Mouse (Mus musculus) adrenal gland, postnatal 4 days (tissue): ENCODE measurements around the gene Nr1h5. TPM values are rescaled to one million over a fixed set of nuclear protein-coding genes. Genes with fewer than 3 reads are reported as not detected.

ENCODE experiments used
- DNase-seq, 2 experiments: peaks; one replicate each; pipeline ENCODE4 v3.0.0; 2021 to 2022; ENCODE audit warnings: low spot score in 2 of 2, mixed read lengths in 2 of 2
- long read RNA-seq, 2 experiments: library from polyadenylated mRNA; stranded (forward); transcript quantifications; one replicate each; pipeline ENCODE4 v2.0.0; 2021
- total RNA-seq, 2 experiments: library from RNA; stranded (reverse); gene quantifications; 2 replicates each; pipeline ENCODE4 v1.2.3; 2021

Nr1h5 gene
- total RNA-seq = under 1 TPM in 1 of 2 experiments, not detected in 1; 0.48 TPM
- long read RNA-seq, experiment 1 = 0 reads
- long read RNA-seq, experiment 2 = 0 reads

DNA sequence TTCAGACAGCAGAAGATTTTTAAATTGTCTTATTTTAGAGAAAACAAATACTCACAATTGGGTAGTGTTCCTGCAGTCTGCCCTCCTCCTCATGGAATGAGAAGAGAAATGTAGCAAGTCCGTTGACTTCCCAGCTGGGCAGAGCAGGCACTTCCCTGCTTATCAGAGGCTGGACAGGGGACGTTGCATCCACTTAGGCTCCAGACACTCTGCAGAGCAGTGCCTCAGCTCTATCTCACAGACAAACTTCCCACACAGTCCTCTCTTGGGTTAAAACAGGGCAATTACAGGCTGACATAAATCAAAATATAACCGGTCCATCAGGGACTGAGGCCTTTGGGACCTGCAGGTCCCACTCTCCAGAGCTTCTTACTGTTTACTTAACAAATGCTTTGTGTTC lies at the start of gene Nr1h5:
Gene Nr1h5 (minus strand): TSS at position 101 of the 400 bp plus-strand sequence.
- DNase-seq = no peak

DNA sequence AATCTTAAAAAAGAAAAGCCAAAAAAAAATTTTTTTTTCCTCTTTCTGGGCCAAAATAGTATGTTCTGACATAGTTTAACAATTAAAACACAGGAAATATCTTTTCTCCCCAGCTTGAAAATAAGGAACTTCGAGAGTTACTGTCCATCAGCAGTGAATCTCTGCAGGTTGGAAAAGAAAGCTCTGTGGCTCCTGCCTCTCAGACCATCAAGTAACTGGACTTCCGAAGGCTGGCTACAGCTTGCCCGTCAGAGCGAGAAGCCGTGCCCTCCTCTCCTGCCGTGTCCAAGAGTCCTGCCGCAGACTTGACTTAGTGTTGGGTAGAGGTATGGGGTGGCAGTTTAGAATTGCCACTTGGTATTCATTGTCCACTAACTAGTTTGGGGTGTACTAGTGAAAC lies 37.7 kb upstream of the Nr1h5 start:
- DNase-seq = no peak

DNA sequence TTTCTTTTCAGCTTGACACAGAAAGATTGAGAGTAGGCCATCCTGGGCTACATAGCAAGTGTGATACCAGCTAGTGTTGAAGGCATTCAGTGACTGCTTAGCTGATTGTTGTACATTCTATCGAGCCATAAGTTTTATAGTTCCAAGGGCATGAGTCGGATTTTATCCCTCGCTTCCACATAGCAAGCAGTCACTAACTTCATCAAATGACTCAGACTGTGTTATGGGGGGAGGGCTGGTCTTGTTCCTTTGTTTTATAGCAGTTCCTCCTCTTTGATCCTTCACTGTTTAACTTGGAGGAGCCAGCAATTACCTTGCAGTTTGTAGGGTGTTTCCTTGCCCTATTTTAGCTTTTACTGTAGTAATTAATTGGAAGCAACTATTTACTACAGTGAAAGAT lies 33.7 kb upstream of the Nr1h5 start:
- DNase-seq = no peak

DNA sequence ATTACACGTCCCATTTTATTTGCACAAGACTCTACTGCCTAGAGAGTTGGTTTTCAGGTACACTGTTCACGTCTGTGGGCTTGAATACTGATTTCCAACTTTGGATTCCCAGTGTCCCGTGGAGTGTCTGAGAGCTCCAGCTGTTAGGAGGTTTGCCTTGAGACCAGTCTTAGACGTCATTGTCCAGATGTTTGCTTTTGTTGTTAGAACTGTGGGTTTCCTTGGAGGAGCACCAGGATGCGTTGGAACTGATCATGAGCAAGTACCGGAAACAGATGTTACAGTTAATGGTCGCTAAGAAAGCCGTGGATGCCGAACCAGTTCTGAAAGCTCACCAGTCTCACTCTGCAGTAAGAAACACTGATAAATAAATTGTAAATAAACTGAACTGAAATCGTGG lies 33.1 kb upstream of the Nr1h5 start:
- DNase-seq = no peak

DNA sequence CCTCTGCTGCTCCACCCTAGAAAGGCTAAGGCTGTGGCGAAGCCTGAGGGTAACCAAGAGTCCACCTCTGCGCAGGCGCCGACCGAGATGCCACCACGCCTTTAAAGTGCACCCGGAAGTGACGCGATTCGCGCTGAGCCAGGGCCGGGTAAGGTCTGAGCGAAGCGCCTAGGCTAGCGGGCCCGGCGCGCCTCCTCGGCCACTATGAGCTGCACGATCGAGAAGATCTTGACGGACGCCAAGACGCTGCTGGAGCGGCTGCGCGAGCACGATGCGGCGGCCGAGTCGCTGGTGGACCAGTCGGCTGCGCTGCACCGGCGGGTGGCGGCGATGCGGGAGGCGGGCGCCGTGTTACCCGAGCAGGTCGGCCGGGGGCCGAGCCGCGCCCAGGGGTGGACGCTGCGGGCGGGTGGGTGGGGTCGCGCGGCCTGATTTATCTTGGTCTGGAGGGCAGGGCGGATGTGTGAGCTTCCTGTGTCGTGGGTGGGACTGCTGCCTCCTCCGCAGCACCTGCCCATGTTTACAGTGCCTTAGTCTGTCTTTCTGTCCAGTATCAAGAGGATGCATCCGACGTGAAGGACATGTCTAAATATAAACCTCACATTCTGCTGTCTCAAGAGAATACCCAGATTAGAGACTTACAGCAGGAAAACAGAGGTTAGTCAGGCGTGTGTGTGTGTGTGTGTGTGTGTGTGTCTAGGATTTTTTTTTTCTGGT lies 31.8 kb upstream of the Nr1h5 start, which contains the start of gene Sike1:
Gene Sike1 (plus strand): TSS at position 104 of the 717 bp plus-strand sequence.
- DNase-seq = peak; percentile 81 to 88

DNA sequence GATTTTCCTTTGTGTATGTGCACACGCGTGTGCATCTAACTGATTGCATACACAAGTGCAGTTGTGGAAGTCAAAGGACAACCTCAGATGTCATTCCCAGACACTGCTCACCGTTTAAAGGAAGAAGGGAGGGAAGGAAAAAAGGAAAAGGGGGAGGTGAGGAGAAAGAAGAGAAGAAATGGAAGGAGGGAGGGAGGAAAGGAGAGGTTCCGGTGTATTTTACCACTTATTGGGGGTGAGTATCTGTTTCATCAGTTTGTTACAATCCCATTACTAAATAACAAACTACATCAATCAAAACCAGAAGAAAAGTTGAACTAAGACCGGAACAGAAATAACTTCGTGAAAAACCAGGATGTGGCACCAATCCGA lies 31.3 kb upstream of the Nr1h5 start:
- no peak for DNase-seq

DNA sequence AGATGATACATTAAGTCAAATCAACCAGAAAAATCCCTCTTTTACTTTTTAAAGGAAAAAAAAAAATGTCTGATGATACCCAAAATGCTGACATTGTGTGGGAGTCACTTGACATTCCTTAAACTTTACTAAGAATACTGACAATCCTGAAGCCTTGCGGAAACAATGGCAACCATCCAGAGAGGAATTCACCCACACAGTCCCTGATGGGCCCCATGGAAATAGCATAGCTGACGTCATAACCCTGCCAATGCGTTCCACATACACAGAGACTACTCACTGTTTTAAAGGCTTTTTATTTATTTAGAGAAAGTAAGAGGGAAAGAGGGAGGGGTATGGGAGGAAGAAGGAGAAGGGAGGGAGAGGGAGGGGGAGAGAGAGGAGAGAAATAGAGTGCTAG lies 29.0 kb upstream of the Nr1h5 start:
- no peak for DNase-seq

DNA sequence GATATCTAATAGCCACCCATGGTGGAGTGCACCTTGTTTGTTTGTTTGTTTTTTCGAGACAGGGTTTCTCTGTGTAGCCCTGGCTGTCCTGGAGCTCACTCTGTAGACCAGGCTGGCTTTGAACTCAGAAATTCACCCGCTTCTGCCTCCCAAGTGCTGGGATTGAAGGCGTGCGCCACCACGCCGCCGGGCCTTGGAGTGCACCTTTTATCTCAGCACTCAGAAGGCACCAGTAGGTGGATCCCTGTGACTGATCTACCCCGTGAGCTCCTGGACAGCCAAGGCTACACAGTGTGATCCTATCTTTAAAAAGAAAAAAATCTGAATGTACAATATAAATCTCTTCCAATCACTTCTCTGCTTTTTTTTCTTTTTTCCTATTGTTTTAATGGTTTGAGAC lies 27.1 kb upstream of the Nr1h5 start:
- DNase-seq = no peak

DNA sequence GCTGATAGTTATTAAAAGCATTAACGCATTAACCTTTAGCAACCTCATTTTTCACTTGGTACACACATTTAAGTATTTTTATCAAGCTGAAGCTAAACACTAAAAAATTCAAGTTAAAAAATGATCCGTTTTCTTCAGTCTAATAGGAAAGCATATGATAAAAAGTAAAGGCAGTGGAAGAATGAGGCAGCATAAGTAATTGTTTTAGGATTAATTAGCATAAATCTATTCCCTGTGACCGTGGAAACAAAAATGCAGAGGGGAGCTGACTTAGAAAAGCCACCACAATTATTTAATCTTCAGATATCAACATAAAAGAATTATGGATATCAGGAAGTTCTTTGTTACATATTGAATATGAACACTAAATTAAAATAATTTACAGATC lies 16.4 kb upstream of the Nr1h5 start:
- DNase-seq = no peak

DNA sequence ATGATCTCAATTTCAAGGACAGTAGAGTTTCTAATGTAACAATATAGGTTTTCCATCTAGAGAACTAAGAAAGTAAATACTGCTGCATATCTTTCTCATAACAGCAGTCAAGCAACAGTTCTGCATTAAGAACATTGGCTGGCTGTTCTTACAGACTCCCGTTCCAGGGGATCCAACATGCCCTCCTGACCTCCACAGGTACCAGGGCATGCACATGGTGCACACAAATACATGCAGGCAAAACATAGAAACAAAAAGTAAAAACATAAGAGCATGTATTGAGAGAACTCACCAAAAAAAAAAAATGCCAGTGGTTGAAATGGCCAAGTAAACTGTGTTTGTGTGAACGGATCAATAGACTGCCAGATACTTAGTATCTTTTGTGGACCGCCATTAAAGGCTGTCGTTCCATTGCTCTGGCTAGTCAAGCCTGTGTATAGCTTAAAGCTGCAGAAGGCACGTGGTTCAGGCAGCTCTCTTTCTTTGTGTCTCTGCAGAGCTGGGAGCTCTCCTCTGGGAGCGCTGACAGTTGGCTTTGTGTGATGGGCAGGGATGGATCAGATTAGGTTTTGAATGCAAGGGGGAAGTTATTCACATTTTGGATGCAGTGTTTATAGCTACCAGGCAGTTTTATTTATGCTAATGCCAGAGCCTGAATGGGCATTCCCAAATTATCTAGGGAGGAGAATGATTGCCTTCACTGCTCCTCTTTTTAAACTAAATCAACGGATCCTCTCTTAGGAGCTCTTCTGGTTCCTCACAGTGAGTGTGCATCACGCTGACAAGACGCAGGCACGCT lies 15.8 kb upstream of the Nr1h5 start:
- DNase-seq = no peak

DNA sequence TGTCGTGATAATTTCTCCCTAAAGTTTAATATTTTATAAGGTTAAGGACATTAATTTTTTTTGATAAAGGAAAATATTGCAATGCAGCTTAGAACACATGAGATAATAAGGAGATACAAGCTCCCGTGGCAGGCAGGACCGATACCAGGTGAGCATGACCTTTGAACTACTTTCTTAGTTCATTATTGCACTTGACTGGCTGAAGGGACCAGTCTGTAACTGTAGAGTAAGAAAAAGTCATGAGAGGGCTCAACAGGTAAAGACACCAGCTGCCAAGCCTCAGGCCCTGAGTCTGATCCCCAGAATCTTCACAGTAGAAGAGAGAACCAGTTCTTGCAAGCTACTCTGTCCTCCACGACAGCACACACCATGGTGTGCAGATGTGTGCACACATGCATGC lies 13.0 kb upstream of the Nr1h5 start:
- no peak for DNase-seq

DNA sequence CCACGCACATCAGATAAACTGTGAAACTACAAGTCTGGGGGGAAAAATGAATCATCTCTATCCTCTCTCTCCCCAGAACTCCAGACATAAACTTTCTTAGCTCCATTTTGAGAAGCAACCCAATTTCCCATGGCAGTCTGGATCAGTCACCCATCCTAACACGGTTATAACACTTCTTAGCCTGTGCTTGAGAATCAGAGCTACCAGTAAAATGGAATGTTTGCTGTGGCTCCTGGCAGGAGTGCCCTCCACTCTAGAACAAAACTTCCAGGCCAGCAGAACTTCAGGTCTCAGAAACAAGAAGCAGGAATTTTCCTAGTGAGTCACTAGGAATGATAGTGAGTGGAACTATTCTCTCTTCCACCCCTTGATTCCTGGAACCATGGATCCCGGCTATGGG lies 6.6 kb upstream of the Nr1h5 start:
- no peak for DNase-seq

DNA sequence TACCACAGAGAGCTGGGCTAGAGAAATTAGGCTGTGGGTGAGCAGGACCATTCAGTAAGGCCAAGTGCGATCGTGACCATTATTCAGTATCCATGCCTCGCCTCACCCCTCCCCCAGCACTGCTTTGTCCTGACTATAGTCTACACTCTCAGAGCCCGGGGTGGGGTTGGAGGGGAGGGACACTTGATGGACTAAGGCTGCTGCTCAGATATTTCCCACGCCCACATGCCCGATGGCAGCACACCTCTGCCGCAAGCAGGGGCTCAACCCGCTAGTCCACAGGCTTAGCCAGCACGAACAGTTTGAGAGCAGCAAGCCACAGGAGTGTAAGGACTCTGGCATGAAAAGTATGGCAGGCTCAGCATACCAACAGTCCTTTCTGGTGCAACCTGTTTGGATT lies 6.1 kb upstream of the Nr1h5 start:
- no peak for DNase-seq

DNA sequence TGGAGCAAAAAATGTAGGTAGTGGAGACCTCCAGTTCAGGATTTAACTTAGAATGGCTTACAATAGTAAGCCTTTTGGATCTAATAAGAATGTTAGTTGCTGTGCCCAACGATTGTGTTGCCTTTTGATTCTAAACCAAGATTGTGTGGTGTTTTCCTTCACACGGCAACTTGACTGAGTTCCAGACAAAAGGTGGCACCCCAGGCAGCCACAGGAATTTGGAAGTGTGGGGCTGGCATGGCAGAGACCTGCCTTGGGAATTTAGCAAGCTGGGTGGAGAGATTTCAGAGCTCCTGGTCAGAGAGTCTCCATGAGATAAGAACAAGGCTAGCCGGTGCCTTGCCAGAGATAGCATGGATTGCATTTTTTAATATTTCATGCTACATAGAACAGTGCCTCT lies 8.3 kb downstream of the Nr1h5 start:
- DNase-seq = no peak

DNA sequence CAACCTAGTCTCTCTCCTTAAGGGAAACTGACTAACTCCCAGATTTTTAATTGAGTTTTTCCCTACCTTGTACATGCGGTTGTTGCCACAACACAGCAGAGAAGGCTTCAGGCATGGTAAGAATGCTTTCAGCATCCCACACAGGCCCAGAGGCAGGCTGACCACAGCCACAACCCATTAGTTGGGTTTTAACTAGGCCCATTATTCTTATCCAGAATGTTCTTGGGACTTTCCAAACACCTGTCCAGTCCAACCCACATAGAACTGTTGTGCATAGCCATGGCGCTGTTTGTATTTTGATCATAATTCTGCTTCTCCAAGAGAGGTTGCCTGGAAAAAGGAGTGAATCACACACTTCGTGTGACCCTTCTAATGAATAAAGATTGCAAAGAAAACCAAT lies 8.8 kb downstream of the Nr1h5 start:
- DNase-seq = no peak

DNA sequence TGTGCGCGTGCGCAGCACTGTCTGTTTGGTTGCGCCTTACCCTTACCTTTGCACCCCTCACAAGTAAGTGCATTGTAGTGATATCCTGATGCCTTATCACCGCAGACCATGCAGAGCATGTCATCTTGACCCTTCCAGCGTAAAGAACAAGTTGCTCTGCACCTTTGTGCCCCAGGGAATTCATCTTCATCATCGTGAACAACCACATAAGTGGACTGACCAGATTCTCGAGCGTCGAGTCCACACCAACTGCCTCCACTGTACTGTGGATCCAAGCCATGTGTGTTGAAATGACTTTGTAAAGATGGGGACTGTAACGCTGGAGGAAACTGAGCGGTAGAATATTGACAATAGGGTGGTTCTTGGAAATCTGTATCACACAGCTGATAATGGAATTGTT lies 9.5 kb downstream of the Nr1h5 start:
- no peak for DNase-seq

DNA sequence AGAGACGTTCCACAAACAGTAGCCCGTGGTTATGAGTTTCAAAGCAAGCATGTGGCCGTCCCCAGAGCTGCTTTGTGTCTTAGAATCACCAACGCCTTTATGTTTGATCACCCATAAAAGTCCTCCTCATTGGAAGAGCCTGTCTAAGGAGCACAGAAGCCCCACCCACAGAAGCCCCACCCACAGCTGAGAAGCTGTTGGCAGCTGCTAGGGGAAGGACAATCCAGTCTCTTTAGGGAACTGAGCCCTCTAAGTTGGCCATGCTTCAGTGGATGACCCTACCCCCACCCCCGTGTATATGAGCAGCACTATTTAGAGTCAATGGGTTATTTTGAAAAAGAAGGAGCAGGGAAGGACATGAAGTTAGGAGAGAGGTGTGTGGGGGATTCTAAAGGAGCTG lies 17.1 kb downstream of the Nr1h5 start:
- no peak for DNase-seq

DNA sequence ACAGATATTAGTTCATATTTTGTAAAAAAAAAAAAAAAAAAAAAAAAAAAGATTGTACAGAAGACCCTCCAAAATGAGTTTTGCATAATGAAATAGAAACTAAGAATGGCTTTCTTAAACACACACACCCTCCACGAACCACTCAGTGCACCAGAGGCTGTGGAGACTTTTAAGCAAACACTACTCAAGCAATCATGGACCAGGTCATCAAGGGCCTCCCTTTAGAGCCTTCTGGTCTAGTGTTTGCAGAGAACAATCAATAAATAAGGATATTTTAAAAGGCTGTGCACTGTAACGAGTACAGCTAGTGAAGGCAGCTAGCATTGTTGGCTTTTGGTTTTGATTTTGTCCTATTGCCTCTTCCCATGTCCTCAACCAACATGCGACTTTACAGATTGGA lies 17.6 kb downstream of the Nr1h5 start:
- no peak for DNase-seq

DNA sequence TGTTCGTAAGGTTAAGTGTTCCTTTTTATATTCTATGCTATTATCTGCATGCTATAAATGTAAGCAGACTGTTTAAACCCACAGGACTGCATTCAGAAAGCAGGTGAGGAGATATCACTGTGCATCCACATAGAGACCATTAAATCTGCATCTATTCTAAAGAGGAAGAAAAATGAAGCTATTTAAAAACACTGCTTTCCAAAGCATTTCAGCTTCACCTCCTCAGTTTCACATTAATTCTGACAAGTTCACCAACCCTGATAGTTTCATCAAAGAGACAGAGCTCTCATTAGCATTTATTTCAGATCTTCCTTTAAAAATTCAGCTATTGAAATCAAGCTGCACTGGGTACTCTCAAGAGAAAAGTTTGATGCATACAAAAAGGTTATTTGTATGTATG lies 25.8 kb downstream of the Nr1h5 start:
- DNase-seq = no peak

DNA sequence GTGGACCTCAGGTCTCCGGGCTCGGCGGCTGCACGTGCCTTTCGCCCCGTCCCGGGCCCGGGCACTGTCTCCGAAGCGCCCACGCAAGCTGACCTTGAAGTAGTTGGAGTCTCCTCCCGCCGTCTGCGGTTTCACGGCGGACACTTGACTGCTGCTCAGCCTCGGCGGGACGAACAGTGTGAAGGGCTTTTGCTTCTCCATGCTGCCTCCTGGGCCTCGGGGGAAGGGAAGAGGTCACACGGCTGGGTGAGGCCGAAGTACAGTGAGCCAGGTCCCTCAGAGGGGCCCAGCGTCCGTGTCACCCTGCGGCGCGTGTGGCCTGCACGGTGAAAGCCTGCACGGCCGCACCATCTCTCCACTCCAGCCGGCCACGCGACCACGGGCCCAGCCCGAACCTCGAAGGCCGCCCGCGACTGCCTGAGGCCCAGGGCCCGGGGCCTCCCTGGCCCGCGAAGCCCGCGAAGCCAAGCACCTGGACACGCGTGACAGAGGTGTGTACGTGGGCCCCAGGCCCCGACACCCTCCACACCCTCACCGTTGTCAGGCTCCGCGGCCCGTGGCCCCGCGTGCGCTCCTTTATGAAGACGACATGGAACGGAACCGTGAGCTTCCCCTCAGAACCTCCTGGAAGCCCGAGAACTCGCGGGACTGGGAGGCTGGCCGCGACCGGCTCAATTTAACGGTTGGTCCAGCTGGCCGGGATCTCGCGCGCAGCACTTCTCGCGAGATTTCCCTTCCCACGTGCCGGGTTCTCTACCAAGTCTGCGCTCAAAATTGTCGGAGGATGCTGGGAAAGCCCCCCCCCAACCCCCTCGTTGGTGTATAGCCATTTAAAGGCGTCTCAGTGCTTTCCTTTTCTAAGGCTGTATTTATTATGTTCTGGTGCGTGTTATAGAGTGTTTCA lies 28.2 kb downstream of the Nr1h5 start, which contains the start of gene Sycp1:
Gene Sycp1 (minus strand): TSS at position 650 of the 904 bp plus-strand sequence.
- no peak for DNase-seq

DNA sequence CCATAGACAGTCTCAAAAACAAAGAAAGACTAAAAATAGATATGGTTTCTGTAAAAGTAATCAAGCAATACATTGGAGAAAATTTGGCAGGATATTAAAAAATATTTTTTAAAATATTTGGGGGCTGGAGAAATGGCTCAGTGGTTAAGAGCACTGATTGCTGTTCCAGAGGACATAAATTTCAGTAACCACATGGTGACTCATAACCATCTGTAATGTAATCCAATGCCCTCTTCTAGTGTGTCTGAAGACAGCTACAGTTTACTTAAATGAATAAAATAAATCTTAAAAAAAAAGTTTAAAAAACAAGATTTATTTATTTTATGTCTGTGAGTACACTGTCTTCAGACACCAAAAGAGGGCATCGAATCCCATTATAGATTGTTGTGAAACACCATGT lies 64.8 kb downstream of the Nr1h5 start:
- no peak for DNase-seq
